Mouse (Mus musculus) cerebellum, postnatal 25 days (tissue): Measurements from ENCODE around the gene Fbxo44.
"Not testable (repeated sequence)": the region's sequence is repeated elsewhere in the genome, so short reads cannot be mapped to it uniquely, and the experiment has no call there.

ENCODE experiments used
- DNase-seq, 2 experiments: peaks; one replicate each; pipeline ENCODE4 v3.0.0; 2021; ENCODE audit warnings: mixed read lengths in 2 of 2

Gene Fbxo44

GRCm38 (mm10) chr4:148128672-148129071 lies 31.6 kb downstream of the Fbxo44 start:
- no peak for DNase-seq

- DNase-seq, result no peak
Measured at GRCm38 (mm10) chr4:148128241-148128640, 32.0 kb downstream of the Fbxo44 start.

- no peak for DNase-seq
Measured at GRCm38 (mm10) chr4:148122694-148123066, 37.6 kb downstream of the Fbxo44 start.

GRCm38 (mm10) chr4:148121982-148122693 lies 38.1 kb downstream of the Fbxo44 start:
- peak in 1 of 2 experiments; percentile 15 for DNase-seq

- peak; percentile 86 to 88 for DNase-seq
Measured at GRCm38 (mm10) chr4:148121362-148121761, 38.9 kb downstream of the Fbxo44 start.

GRCm38 (mm10) chr4:148120555-148120954 lies 39.7 kb downstream of the Fbxo44 start:
- DNase-seq, result no peak

GRCm38 (mm10) chr4:148119578-148119977 lies 40.7 kb downstream of the Fbxo44 start:
- not testable (repeated sequence) for DNase-seq

GRCm38 (mm10) chr4:148117392-148117791 lies 42.9 kb downstream of the Fbxo44 start:
- no peak for DNase-seq

GRCm38 (mm10) chr4:148116657-148117056 lies 43.6 kb downstream of the Fbxo44 start:
- DNase-seq, result no peak

- peak in 1 of 2 experiments; percentile 54 for DNase-seq
Measured at GRCm38 (mm10) chr4:148115467-148115866, 44.8 kb downstream of the Fbxo44 start.

- peak; percentile 90 to 94 for DNase-seq
Measured at GRCm38 (mm10) chr4:148114758-148115391, 45.4 kb downstream of the Fbxo44 start.

- no peak for DNase-seq
Measured at GRCm38 (mm10) chr4:148112519-148112918, 47.8 kb downstream of the Fbxo44 start.

GRCm38 (mm10) chr4:148109215-148109614 lies 51.1 kb downstream of the Fbxo44 start:
- no peak for DNase-seq

- DNase-seq, result peak in 1 of 2 experiments; percentile 23
Measured at GRCm38 (mm10) chr4:148108565-148109100, 51.6 kb downstream of the Fbxo44 start.

- DNase-seq, result peak; percentile 48 to 49
Measured at GRCm38 (mm10) chr4:148107621-148108291, 52.5 kb downstream of the Fbxo44 start.

GRCm38 (mm10) chr4:148104146-148104545 lies 56.1 kb downstream of the Fbxo44 start:
- DNase-seq, result no peak
